Comparison of ENCODE assay signal across 9 mouse cellular contexts in the genomic region with DNA sequence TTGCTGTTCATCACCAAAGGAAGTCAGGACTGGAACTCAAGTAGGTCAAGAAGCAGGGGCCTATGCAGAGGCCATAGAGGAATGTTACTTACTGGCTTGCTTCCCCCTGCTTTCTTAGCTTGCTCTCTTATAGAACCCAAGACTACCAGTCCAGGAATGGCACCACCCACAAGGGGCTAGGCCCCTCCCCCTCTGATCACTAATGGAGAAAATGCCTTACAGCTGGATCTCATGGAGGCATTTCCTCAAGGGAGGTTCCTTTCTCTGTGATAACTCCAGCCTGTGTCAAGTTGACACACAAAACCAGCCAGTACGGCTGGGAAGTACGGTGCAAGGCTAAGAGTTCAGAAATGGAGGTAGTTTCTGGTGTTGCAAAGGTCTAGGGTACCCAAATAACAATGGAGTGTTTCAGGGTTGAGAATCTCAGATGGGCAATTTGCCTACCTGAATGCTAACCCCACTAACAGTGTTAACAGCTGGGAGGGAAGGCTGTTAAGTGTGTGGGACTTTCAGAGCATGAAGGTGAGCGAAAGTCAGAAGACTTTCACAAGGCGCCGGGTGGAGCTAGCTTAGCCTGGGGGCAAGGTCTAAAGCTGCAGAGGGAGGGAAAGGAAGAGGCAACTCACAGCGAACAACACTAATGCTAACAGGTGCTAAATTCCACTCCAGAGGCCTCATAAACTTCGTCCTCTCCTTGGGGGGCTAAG. TPM values are rescaled to one million over a fixed set of nuclear protein-coding genes. Genes with fewer than 3 reads are reported as not detected.
DNase-seq lines count a peak whose midpoint lies in the region; ATAC-seq and TF ChIP-seq lines count a peak whose summit lies in the region.
"Had no signal": no experiment of that assay in that cellular context is flagged by ENCODE, and none has a peak within 500 bp of the region (broad histone marks: within the 10 kb centered on the region; RNA-seq: fewer than 3 reads in every experiment).

No protein-coding gene starts in this region.

- peaks cover 8% of the 10 kb centered on the region for H3K36me3 ChIP-seq in heart, adult 2 months (ENCODE audit: control insufficient read depth, insufficient read depth, low read length)
- no peaks in the 10 kb centered on the region for H3K36me3 ChIP-seq in ES-Bruce4 (ENCODE audit: control insufficient read depth, insufficient read depth, low read length, poor library complexity, severe bottlenecking)

- intact Hi-C loops in heart, adult 2 months (cut with DNase I), result loop anchor here (2.0 kb wide), 1 partner anchor 126 kb away; no protein-coding TSS in a partner anchor

- ATAC-seq in inflammation-experienced regulatory T-cells, adult 6 months, result no peak

- H3K27me3 ChIP-seq in heart, adult 2 months (ENCODE audit: control insufficient read depth, insufficient read depth, low read length), result no peaks in the 10 kb centered on the region
- no peaks in the 10 kb centered on the region for H3K27me3 ChIP-seq in ES-Bruce4 (ENCODE audit: control insufficient read depth, insufficient read depth, low read length, poor library complexity, severe bottlenecking)

- peaks cover 14% of the 10 kb centered on the region for H3K4me1 ChIP-seq in heart, adult 2 months (ENCODE audit: control insufficient read depth, insufficient read depth, low read length)
- H3K4me1 ChIP-seq in ES-Bruce4 (ENCODE audit: control insufficient read depth, insufficient read depth, low read length), result peaks cover 6% of the 10 kb centered on the region

- no peak overlapping the region for H3K4me3 ChIP-seq in heart, adult 2 months
- peak overlapping the region; percentile 22; the same call in 1 of the 2 replicates for H3K4me3 ChIP-seq in ES-Bruce4 (ENCODE audit: low read depth, low read length)

- WGBS in heart, adult 2 months, result 63% methylated on average over 7 of the region's 7 CpGs

- no peaks in the 10 kb centered on the region for H3K79me2 ChIP-seq in heart, adult 2 months (replicated peaks; ENCODE audit: control insufficient read depth, insufficient read depth, low read length)

- no peak for TF ChIP-seq CTCF in heart, adult 2 months (IDR thresholded peaks at IDR 0.05)
- TF ChIP-seq CTCF in ES-Bruce4 (IDR thresholded peaks at IDR 0.05; ENCODE audit: low read depth, low read length), result no peak

- DNase-seq in heart, adult 2 months, result peak in 1 of 2 experiments; percentile 54
- DNase-seq in heart, adult 8-10 months (ENCODE audit: low spot score), result no peak
- peak; percentile 55 for DNase-seq in cerebellum, adult 9-11 months
- DNase-seq in kidney, postnatal 25 days, result peak; percentile 83 to 95
- no peak for DNase-seq in layer of hippocampus, adult 9-10 months (ENCODE audit: low spot score)
- no peak for DNase-seq in layer of hippocampus, postnatal 10 days (ENCODE audit: low spot score in 2 of 2)
- DNase-seq: thymus, adult 18-20 months had no signal

- H3K27ac ChIP-seq in heart, adult 2 months, result peak overlapping the region; percentile 100
- peak overlapping the region; percentile 99 for H3K27ac ChIP-seq in ES-Bruce4 (ENCODE audit: insufficient read depth, low read length)

- no peak for TF ChIP-seq POLR2A in heart, adult 2 months (IDR thresholded peaks at IDR 0.05; ENCODE audit: insufficient read depth, low read depth, low read length)
- no peak for TF ChIP-seq POLR2A in ES-Bruce4 (IDR thresholded peaks at IDR 0.05; ENCODE audit: insufficient read depth, low read length)

- no peaks in the 10 kb centered on the region for H3K9me3 ChIP-seq in ES-Bruce4 (replicated peaks; ENCODE audit: control insufficient read depth, insufficient read depth, low read length, poor library complexity, severe bottlenecking)

- TF ChIP-seq EP300 in heart, adult 2 months (IDR thresholded peaks at IDR 0.05; ENCODE audit: insufficient read depth, low read depth, low read length), result 0 out of 2 replicates have a peak, but pooled peaks have one; percentile 7
- TF ChIP-seq EP300 in ES-Bruce4 (IDR thresholded peaks at IDR 0.05; ENCODE audit: insufficient read depth, low read depth, low read length), result peak; percentile 98

- peak overlapping the region; percentile 79 for H3K9ac ChIP-seq in heart, adult 2 months (ENCODE audit: low read depth, low read length)
- H3K9ac ChIP-seq in ES-Bruce4 (ENCODE audit: low read depth, poor library complexity, severe bottlenecking), result peak overlapping the region; percentile 77

RNA-seq across cellular contexts. Expression of a gene that starts 8.2 kb away (rescaled TPM):
- total RNA-seq in heart, adult 2 months (2021), result 100 to 1,000 TPM; 121 to 142 TPM
- 40.3 and 47.1 TPM in 2 replicates for polyA plus RNA-seq in heart, adult 2 months (2012; rRNA removed)
- total RNA-seq in heart, adult 8-10 months (2022), result 100 to 1,000 TPM in 3 of 4 experiments, 10 to 100 TPM in 1; 94.4 to 149 (median 104) TPM
- polyA plus RNA-seq in ES-Bruce4 (2011; ENCODE audit: insufficient read depth, insufficient read length, low read depth, missing spikeins), result 73.8 and 77.1 TPM in 2 replicates
- 1 to 10 TPM; 1.1 to 4.4 (median 4.2) TPM for polyA plus RNA-seq in inflammation-experienced regulatory T-cells, adult 6 months (2017; shearing (Covaris generic))
- 100 to 1,000 TPM; 124 to 137 TPM for total RNA-seq in layer of hippocampus, postnatal 10 days (2021)

Comparison
In these comparisons a context has a peak if more than half of its experiments do, and no peak if none do; other contexts are left out.
1. DNase-seq: peak in cerebellum, adult 9-11 months (single experiment) and kidney, postnatal 25 days (2 of 2); none in heart, adult 8-10 months (single experiment), layer of hippocampus, adult 9-10 months (single experiment) and layer of hippocampus, postnatal 10 days (0 of 2).